ENCODE assay signal across 8 mouse cellular contexts in the genomic region with DNA sequence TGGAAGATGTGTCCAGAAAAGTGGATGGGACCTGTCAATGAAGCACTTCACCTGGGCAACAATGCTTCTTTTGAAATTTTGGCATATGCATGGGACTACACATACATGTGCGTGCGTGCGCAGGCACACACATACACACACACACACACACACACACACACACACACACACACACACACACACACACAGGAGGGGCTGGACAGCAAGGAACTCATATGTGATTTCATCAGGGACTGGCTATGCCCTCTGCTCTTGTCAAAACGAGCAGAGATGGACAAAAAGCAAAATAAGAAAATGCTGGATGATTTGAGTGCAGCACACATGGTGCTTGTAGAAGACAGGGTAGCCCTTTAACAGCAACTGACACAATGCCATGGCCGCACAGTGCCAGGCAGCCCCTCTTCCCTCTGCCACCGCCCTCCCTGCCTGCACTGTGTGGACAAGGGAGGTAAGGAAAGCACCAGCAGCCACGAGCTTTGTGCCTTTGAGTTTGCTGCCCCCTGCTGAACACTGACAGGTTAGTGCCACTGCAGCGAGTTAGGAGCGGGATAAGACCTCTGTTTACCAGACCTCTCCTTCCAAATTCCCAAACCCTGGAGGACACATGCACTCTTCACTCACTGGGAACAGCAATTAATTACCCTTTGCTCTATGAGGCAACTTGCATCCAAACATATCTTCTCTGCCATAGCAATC. TPM values are rescaled to one million over a fixed set of nuclear protein-coding genes. Genes with fewer than 3 reads are reported as not detected.
DNase-seq lines count a peak whose midpoint lies in the region; ATAC-seq and TF ChIP-seq lines count a peak whose summit lies in the region.

No protein-coding gene starts in this region.

- H3K4me3 ChIP-seq in testis, adult 2 months (ENCODE audit: control insufficient read depth, low read depth, low read length): no peak overlapping the region
- no peak overlapping the region for H3K4me3 ChIP-seq in intestine, embryonic 16.5 days (ENCODE audit: low read length)
- H3K4me3 ChIP-seq in small intestine, adult 2 months (ENCODE audit: low read depth, low read length): no peak overlapping the region

- intact Hi-C loops in left cerebral cortex, postnatal 14 days (cut with DNase I): loop anchor here (2.0 kb wide), 1 partner anchor 151 kb away; no protein-coding TSS in a partner anchor

- H3K4me1 ChIP-seq in testis, adult 2 months (ENCODE audit: control insufficient read depth, insufficient read depth, low read length): no peaks in the 10 kb centered on the region
- no peaks in the 10 kb centered on the region; the same call in 1 of the 2 replicates for H3K4me1 ChIP-seq in intestine, embryonic 16.5 days (ENCODE audit: control insufficient read depth, insufficient read depth, low read length)
- no peaks in the 10 kb centered on the region for H3K4me1 ChIP-seq in small intestine, adult 2 months (ENCODE audit: control insufficient read depth, insufficient read depth, insufficient read length, low read length)

- TF ChIP-seq CTCF in testis, adult 2 months (IDR thresholded peaks at IDR 0.05; ENCODE audit: control insufficient read depth, insufficient read depth, insufficient replicate concordance, low read depth, low read length): peak; percentile 65; the same call in 1 of the 2 replicates
- peak; percentile 34; the same call in 1 of the 2 replicates for TF ChIP-seq CTCF in small intestine, adult 2 months (IDR thresholded peaks at IDR 0.05; ENCODE audit: extremely low read depth, insufficient read length, insufficient replicate concordance, low read depth, low read length)

- peak; percentile 78 for ATAC-seq in intestine, embryonic 16.5 days
- peak; percentile 79 for ATAC-seq in megakaryocyte-erythroid progenitor cell, adult 5-6 weeks (replicated peaks; ENCODE audit: low FRiP score, low TSS enrichment, poor library complexity, severe bottlenecking)

- no peaks in the 10 kb centered on the region for H3K9me3 ChIP-seq in intestine, embryonic 16.5 days (ENCODE audit: control insufficient read depth, low read length)

- WGBS in intestine, embryonic 16.5 days: 51% methylated on average over 9 of the region's 9 CpGs
- WGBS in small intestine, adult 2 months: 72% methylated on average over 9 of the region's 9 CpGs

- no peak for TF ChIP-seq POLR2A in testis, adult 2 months (IDR thresholded peaks at IDR 0.05; ENCODE audit: control insufficient read depth, low read depth, low read length)
- TF ChIP-seq POLR2A in small intestine, adult 2 months (IDR thresholded peaks at IDR 0.05; ENCODE audit: low read depth, low read length): no peak

- H3K4me2 ChIP-seq in intestine, embryonic 16.5 days (ENCODE audit: low read depth, low read length): no peak overlapping the region

- no peak for DNase-seq in testis, postnatal 14 days (ENCODE audit: low spot score)
- DNase-seq in cerebellum, postnatal 25 days: peak; percentile 57 to 79
- peak; percentile 54 to 67 for DNase-seq in frontal cortex, postnatal 25 days (ENCODE audit: low spot score in 2 of 2)
- DNase-seq in left cerebral cortex, postnatal 14 days (ENCODE audit: low spot score in 2 of 2): peak; percentile 83 to 84

- no peaks in the 10 kb centered on the region for H3K27me3 ChIP-seq in testis, adult 2 months (ENCODE audit: control insufficient read depth, insufficient read depth, low read length)
- no peaks in the 10 kb centered on the region for H3K27me3 ChIP-seq in intestine, embryonic 16.5 days (replicated peaks; ENCODE audit: control insufficient read depth, insufficient read depth, low read length)
- no peaks in the 10 kb centered on the region for H3K27me3 ChIP-seq in small intestine, adult 2 months (ENCODE audit: control insufficient read depth, insufficient read depth, low read length)

- H3K27ac ChIP-seq in testis, adult 2 months (ENCODE audit: control insufficient read depth, insufficient read depth, low read depth, low read length): no peak overlapping the region
- no peak overlapping the region for H3K27ac ChIP-seq in intestine, embryonic 16.5 days (ENCODE audit: low read length)
- no peak overlapping the region for H3K27ac ChIP-seq in small intestine, adult 2 months (ENCODE audit: insufficient read depth, low read depth, low read length)

- H3K36me3 ChIP-seq in testis, adult 2 months (ENCODE audit: control insufficient read depth, insufficient read depth, low read length): no peaks in the 10 kb centered on the region
- H3K36me3 ChIP-seq in intestine, embryonic 16.5 days (ENCODE audit: control insufficient read depth, insufficient read depth, low read length): no peaks in the 10 kb centered on the region
- H3K36me3 ChIP-seq in small intestine, adult 2 months (ENCODE audit: control insufficient read depth, insufficient read depth, low read length): peaks cover 31% of the 10 kb centered on the region

- no peak overlapping the region for H3K9ac ChIP-seq in intestine, embryonic 16.5 days (ENCODE audit: low read depth, low read length)

RNA-seq across cellular contexts. Expression of a gene that starts 32.7 kb away (rescaled TPM):
- polyA plus RNA-seq in testis, adult 2 months (2012; rRNA removed): 7.4 and 8.0 TPM in 2 replicates
- 8.6 and 9.8 TPM in 2 replicates for polyA plus RNA-seq in intestine, embryonic 16.5 days (2015; fragmentation: Nextera tagmentation; extraction: Ambion mirVana)
- 10 to 100 TPM; 40.3 to 41.7 TPM for total RNA-seq in left cerebral cortex, postnatal 14 days (2021)
- total RNA-seq in megakaryocyte-erythroid progenitor cell, adult 5-6 weeks (2014; fragmentation: Nextera tagmentation): 23.1 and 30.6 TPM in 2 replicates
- 9.1 and 16.9 TPM in 2 replicates for total RNA-seq in megakaryocyte-erythroid progenitor cell, adult 5-6 weeks (2017)
- 7.6 and 11.1 TPM in 2 replicates for polyA plus RNA-seq in small intestine, adult 2 months (2012; rRNA removed)

RNA-seq across cellular contexts. Expression of a gene that starts 32.7 kb away (rescaled TPM):
- polyA plus RNA-seq in testis, adult 2 months (2012; rRNA removed): 8.6 and 10.7 TPM in 2 replicates
- 22.3 and 23.6 TPM in 2 replicates for polyA plus RNA-seq in intestine, embryonic 16.5 days (2015; fragmentation: Nextera tagmentation; extraction: Ambion mirVana)
- 10 to 100 TPM; 19.8 to 20.3 TPM for total RNA-seq in left cerebral cortex, postnatal 14 days (2021)
- 9.2 and 12.5 TPM in 2 replicates for total RNA-seq in megakaryocyte-erythroid progenitor cell, adult 5-6 weeks (2014; fragmentation: Nextera tagmentation)
- 20.3 and 27.2 TPM in 2 replicates for total RNA-seq in megakaryocyte-erythroid progenitor cell, adult 5-6 weeks (2017)
- 0.86 and 1.6 TPM in 2 replicates for polyA plus RNA-seq in small intestine, adult 2 months (2012; rRNA removed)
